Mouse (Mus musculus): ENCODE data around the gene Dennd2c. TPM values are rescaled to one million over a fixed set of nuclear protein-coding genes. Genes with fewer than 3 reads are reported as not detected.
"Not testable (repeated sequence)": the region's sequence is repeated elsewhere in the genome, so short reads cannot be mapped to it uniquely, and the experiment has no call there.

Dennd2c gene
- polyA plus RNA-seq, 1 experiment from 2014 or later = 6.5 TPM

DNA sequence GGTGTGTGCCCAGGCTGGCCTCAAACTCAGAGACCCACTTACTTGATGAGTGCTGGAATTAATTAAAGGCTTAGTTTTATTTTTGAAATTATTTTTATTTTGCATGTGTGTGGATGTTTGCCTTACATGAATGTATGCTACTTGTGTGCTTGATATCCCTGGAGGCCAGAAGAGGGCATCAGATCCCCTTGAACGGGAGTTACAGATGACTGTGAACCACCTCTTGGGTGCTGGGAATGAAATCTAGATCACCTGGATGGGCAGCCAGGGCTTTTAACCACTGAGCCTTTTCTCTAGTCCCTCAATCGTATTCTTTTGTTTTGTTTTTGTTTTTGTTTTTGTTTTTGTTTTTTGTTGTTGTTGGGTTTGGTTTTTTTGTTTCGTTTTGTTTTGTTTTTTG is 23.7 kb downstream of the Dennd2c start:
- WGBS = 94% methylated on average over 3 of the region's 3 CpGs
- H3K4me3 ChIP-seq (replicated peaks) = no peak overlapping the region
- no peak overlapping the region for H3K9ac ChIP-seq
- ATAC-seq (ENCODE audit: insufficient read depth, low FRiP score, low read depth) = no peak
- H3K4me1 ChIP-seq = 0 out of 2 replicates have a peak, but pooled peaks cover 11% of the 10 kb centered on the region
- no peaks in the 10 kb centered on the region for H3K9me3 ChIP-seq
- no peak overlapping the region for H3K4me2 ChIP-seq
- H3K27ac ChIP-seq = no peak overlapping the region
- H3K27me3 ChIP-seq (replicated peaks) = no peaks in the 10 kb centered on the region
- no peaks in the 10 kb centered on the region for H3K36me3 ChIP-seq

- Histone ChIP-seq H3K36me3 (no peaks in the 10 kb centered on the region), H3K4me1 (0 out of 2 replicates have a peak, but pooled peaks cover 11% of the 10 kb centered on the region), H3K27me3 (replicated peaks) (no peaks in the 10 kb centered on the region), H3K27ac (0 out of 2 replicates have a peak overlapping the region, but pooled peaks have one; percentile 53), H3K4me3 (replicated peaks) (no peak overlapping the region), H3K9me3 (no peaks in the 10 kb centered on the region), H3K4me2 (no peak overlapping the region), H3K9ac (no peak overlapping the region)
- no peak for ATAC-seq (ENCODE audit: insufficient read depth, low FRiP score, low read depth)
- WGBS = 33% methylated on average over 2 of the region's 2 CpGs
Measured at GRCm38 (mm10) chr3:103127177-103127576, 24.8 kb downstream of the Dennd2c start.

DNA sequence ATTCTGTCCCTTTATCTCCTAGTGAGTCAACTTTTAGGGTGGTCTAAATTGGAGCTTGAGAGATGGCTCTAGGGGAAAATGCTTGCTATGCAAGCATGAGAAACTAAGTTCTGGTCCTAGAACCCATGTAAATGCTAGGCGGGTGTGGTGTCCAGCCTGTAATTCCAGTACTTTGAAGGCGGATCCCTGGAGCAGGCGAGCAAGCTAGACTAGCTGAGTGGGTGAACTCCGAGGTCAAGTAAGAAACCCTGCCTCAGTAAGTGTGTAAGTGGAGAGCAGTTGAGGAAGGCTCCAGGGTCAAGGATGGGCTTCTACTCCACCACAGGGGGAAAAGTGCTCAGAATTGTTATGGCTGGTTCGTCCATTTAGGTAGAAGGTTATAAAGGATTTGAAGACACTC is 25.3 kb downstream of the Dennd2c start:
- Histone ChIP-seq H3K4me3 (replicated peaks) (no peak overlapping the region), H3K9me3 (no peaks in the 10 kb centered on the region), H3K27ac (0 out of 2 replicates have a peak overlapping the region, but pooled peaks have one; percentile 53), H3K36me3 (no peaks in the 10 kb centered on the region), H3K27me3 (replicated peaks) (no peaks in the 10 kb centered on the region), H3K9ac (no peak overlapping the region), H3K4me2 (no peak overlapping the region), H3K4me1 (0 out of 2 replicates have a peak, but pooled peaks cover 11% of the 10 kb centered on the region)
- WGBS = 69% methylated on average over 5 of the region's 5 CpGs
- no peak for ATAC-seq (ENCODE audit: insufficient read depth, low FRiP score, low read depth)

DNA sequence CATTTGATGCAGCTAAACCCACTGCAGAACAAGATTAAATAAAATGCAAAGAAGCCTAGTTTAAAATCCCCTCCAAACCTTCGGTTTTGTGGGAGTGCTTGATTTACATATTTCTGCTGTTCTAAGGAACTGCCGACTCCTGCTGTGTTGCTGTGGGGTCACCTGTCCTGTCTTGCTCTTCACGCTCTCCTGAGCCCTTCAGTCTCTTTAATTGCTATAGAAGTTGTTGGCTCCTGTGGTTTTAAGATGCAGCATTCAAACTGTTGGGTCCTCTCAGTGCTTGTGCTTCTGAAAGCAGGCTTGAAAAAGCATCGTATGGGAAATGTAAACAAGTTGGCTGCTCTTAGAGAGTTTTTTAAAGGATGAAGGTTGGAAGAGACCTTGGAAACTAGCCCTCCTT is 25.8 kb downstream of the Dennd2c start:
- Histone ChIP-seq H3K4me2 (no peak overlapping the region), H3K4me3 (replicated peaks) (no peak overlapping the region), H3K27me3 (replicated peaks) (no peaks in the 10 kb centered on the region), H3K36me3 (no peaks in the 10 kb centered on the region), H3K9ac (no peak overlapping the region), H3K4me1 (0 out of 2 replicates have a peak, but pooled peaks cover 11% of the 10 kb centered on the region), H3K9me3 (no peaks in the 10 kb centered on the region), H3K27ac (no peak overlapping the region)
- no peak for ATAC-seq (ENCODE audit: insufficient read depth, low FRiP score, low read depth)
- 53% methylated on average over 4 of the region's 4 CpGs for WGBS

DNA sequence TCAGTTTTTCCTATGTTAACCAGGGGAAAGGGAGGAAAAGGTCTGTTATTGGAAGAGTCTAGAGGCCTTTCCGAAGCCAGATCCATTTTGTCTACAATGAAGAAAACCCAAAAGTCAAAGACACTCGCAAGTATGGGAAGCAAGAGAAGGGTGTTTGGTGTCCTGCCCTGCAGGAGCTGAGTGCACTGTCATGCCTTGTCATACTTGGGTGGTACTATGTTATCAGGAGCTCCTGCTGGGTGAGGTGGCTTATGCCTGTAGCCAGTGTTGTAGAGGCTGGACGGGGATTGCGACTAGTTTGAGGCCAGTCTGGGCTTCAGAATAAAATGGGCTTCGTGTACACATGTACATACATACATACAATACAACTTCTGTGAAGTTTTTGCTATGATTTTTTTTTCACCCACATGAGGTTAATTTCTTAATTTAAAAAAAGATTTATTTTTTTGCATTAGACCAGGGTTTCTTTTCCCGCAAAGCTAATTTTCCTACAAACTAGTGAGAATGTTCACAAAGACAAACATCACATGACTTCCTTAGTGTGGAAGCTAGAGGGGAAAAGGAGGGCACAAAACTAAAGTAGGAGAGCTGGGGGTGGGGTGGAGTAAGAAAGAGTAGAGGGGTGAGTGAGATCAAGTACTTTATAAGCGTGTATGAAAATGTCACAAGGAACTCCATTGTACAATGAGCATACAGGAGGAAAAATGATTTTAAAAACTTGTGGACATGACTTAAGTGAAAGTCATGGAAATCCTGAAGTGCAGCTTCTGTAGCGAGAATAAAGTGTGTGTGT is 27.2 kb downstream of the Dennd2c start:
- ATAC-seq (ENCODE audit: insufficient read depth, low FRiP score, low read depth) = peak; percentile 93
- Histone ChIP-seq H3K36me3 (no peaks in the 10 kb centered on the region), H3K4me2 (no peak overlapping the region), H3K4me1 (0 out of 2 replicates have a peak, but pooled peaks cover 11% of the 10 kb centered on the region), H3K4me3 (replicated peaks) (no peak overlapping the region), H3K27ac (peak overlapping the region; percentile 63), H3K9ac (no peak overlapping the region), H3K27me3 (replicated peaks) (no peaks in the 10 kb centered on the region), H3K9me3 (no peaks in the 10 kb centered on the region)
- WGBS = 65% methylated on average over 8 of the region's 8 CpGs

GRCm38 (mm10) chr3:103130236-103130751 is 27.9 kb downstream of the Dennd2c start:
- peak; percentile 94 for ATAC-seq (ENCODE audit: insufficient read depth, low FRiP score, low read depth)
- peak overlapping the region; percentile 20; the same call in 1 of the 2 replicates for H3K4me2 ChIP-seq

GRCm38 (mm10) chr3:103133098-103133497 is 30.7 kb downstream of the Dennd2c start:
- H3K27ac ChIP-seq = no peak overlapping the region
- no peak overlapping the region for H3K4me3 ChIP-seq (replicated peaks)
- H3K9me3 ChIP-seq = no peaks in the 10 kb centered on the region
- 92% methylated on average over 10 of the region's 10 CpGs for WGBS
- H3K27me3 ChIP-seq (replicated peaks) = no peaks in the 10 kb centered on the region
- no peaks in the 10 kb centered on the region for H3K36me3 ChIP-seq
- no peak overlapping the region for H3K9ac ChIP-seq
- H3K4me2 ChIP-seq = no peak overlapping the region
- ATAC-seq (ENCODE audit: insufficient read depth, low FRiP score, low read depth) = no peak
- H3K4me1 ChIP-seq = 0 out of 2 replicates have a peak, but pooled peaks cover 11% of the 10 kb centered on the region

More at GRCm38 (mm10) chr3:103130236-103130751, 27.9 kb downstream of the Dennd2c start:
- H3K9me3 ChIP-seq = no peaks in the 10 kb centered on the region
- peak overlapping the region; percentile 63 for H3K27ac ChIP-seq
- H3K27me3 ChIP-seq (replicated peaks) = no peaks in the 10 kb centered on the region
- no peak overlapping the region for H3K9ac ChIP-seq
- H3K4me1 ChIP-seq = 0 out of 2 replicates have a peak, but pooled peaks cover 11% of the 10 kb centered on the region
- no peak overlapping the region for H3K4me3 ChIP-seq (replicated peaks)
- 25% methylated on average over 6 of the region's 6 CpGs for WGBS
- no peaks in the 10 kb centered on the region for H3K36me3 ChIP-seq

- ATAC-seq (ENCODE audit: insufficient read depth, low FRiP score, low read depth) = no peak
- Histone ChIP-seq H3K4me1 (peaks cover 5% of the 10 kb centered on the region; the same call in 1 of the 2 replicates), H3K4me3 (replicated peaks) (no peak overlapping the region), H3K27me3 (replicated peaks) (no peaks in the 10 kb centered on the region), H3K27ac (no peak overlapping the region), H3K9me3 (no peaks in the 10 kb centered on the region), H3K36me3 (no peaks in the 10 kb centered on the region), H3K4me2 (no peak overlapping the region), H3K9ac (no peak overlapping the region)
- whole genome bisulfite sequencing = 84% methylated on average over 4 of the region's 4 CpGs
Measured at GRCm38 (mm10) chr3:103136414-103137077, 34.1 kb downstream of the Dennd2c start.

GRCm38 (mm10) chr3:103139047-103139446 is 36.6 kb downstream of the Dennd2c start:
- no peaks in the 10 kb centered on the region for H3K27me3 ChIP-seq (replicated peaks)
- H3K9ac ChIP-seq = no peak overlapping the region
- H3K4me2 ChIP-seq = peak overlapping the region; percentile 1; the same call in 1 of the 2 replicates
- H3K9me3 ChIP-seq = no peaks in the 10 kb centered on the region
- H3K4me1 ChIP-seq = peaks cover 5% of the 10 kb centered on the region; the same call in 1 of the 2 replicates
- ATAC-seq (ENCODE audit: insufficient read depth, low FRiP score, low read depth) = no peak
- H3K27ac ChIP-seq = peak overlapping the region; percentile 42
- H3K36me3 ChIP-seq = no peaks in the 10 kb centered on the region
- WGBS = 36% methylated on average over 8 of the region's 8 CpGs
- H3K4me3 ChIP-seq (replicated peaks) = no peak overlapping the region

GRCm38 (mm10) chr3:103140095-103140838 is 37.9 kb downstream of the Dennd2c start:
- H3K36me3 ChIP-seq; H3K4me1 ChIP-seq; H3K9me3 ChIP-seq; H3K4me3 ChIP-seq (replicated peaks); H3K27me3 ChIP-seq (replicated peaks); H3K9ac ChIP-seq: not testable (repeated sequence)
- peak; percentile 50; the same call in 1 of the 2 replicates for ATAC-seq (ENCODE audit: insufficient read depth, low FRiP score, low read depth)
- Histone ChIP-seq H3K4me2 (peak overlapping the region; percentile 1; the same call in 1 of the 2 replicates), H3K27ac (peak overlapping the region; percentile 42)
- WGBS = 56% methylated on average over 11 of the region's 11 CpGs

- H3K27me3 ChIP-seq (replicated peaks) = no peaks in the 10 kb centered on the region
- H3K36me3 ChIP-seq = no peaks in the 10 kb centered on the region
- ATAC-seq (ENCODE audit: insufficient read depth, low FRiP score, low read depth) = no peak
- H3K9ac ChIP-seq = no peak overlapping the region
- no peak overlapping the region for H3K4me2 ChIP-seq
- no peak overlapping the region for H3K4me3 ChIP-seq (replicated peaks)
- no peak overlapping the region for H3K27ac ChIP-seq
- peaks cover 5% of the 10 kb centered on the region; the same call in 1 of the 2 replicates for H3K4me1 ChIP-seq
- no peaks in the 10 kb centered on the region for H3K9me3 ChIP-seq
- 87% methylated on average over 11 of the region's 11 CpGs for WGBS
Measured at GRCm38 (mm10) chr3:103141287-103141686, 38.9 kb downstream of the Dennd2c start.
